Mouse (Mus musculus): ENCODE measurements at regions not wholly inside any gene's neighbourhood (a gene's known extent, or its start where the extent isn't known, plus 50 kb on each side); places are given as distances from the start of the nearest gene placed in this dataset.

- TF ChIP-seq GATA1 (IDR thresholded peaks at IDR 0.05; ENCODE audit: low read length), result no peak
- TF ChIP-seq TAL1 (IDR thresholded peaks at IDR 0.05; ENCODE audit: low read length), result no peak
These were observed 107.6 kb upstream of the Slc30a5 start for GRCm38 (mm10) chr13:100940791-100941190.
